ENCODE assay signal across 27 mouse cellular contexts in genomic region chr8:22242986-22243385, GRCm38 (mm10). TPM values are rescaled to one million over a fixed set of nuclear protein-coding genes. Genes with fewer than 3 reads are reported as not detected.
"Had no signal": no experiment of that assay in that cellular context is flagged by ENCODE, and none has a peak within 500 bp of the region (broad histone marks: within the 10 kb centered on the region; RNA-seq: fewer than 3 reads in every experiment).

No protein-coding gene starts in this region.

- DNase-seq: heart, postnatal 10 days; heart, postnatal 14 days; heart, postnatal 36 days; heart, postnatal 4 days; kidney, adult 11 months; kidney, adult 18-20 months; kidney, adult 2 months; kidney, adult 8-10 months; kidney, adult 9 months; kidney, postnatal 10 days; kidney, postnatal 14 days; kidney, postnatal 25 days; kidney, postnatal 36 days; kidney, postnatal 4 days; layer of hippocampus, adult 9-11 months; layer of hippocampus, postnatal 36 days had no signal

RNA-seq across cellular contexts. Expression of gene Tpte, which starts 40.3 kb away (rescaled TPM):
- total RNA-seq: heart, postnatal 10 days; heart, postnatal 14 days; heart, postnatal 25 days; heart, postnatal 36 days; heart, postnatal 4 days; hematopoietic stem cell, adult 5-6 weeks; hindbrain, postnatal 0 days; layer of hippocampus, adult 18-20 months; layer of hippocampus, adult 2 months; layer of hippocampus, adult 8-10 months; layer of hippocampus, postnatal 10 days; layer of hippocampus, postnatal 14 days; layer of hippocampus, postnatal 25 days; layer of hippocampus, postnatal 36 days; left cerebral cortex, adult 18-20 months; left cerebral cortex, adult 2 months had no signal
